Mouse (Mus musculus) G1E (cell line): ENCODE measurements around the gene Gm20747. TPM values are rescaled to one million over a fixed set of nuclear protein-coding genes. Genes with fewer than 3 reads are reported as not detected.
"Not testable (repeated sequence)": the region's sequence is repeated elsewhere in the genome, so short reads cannot be mapped to it uniquely, and the experiment has no call there.

Experiments used
- ATAC-seq: 2 replicates; pipeline ENCODE4 v1.8.0; 2016; ENCODE audit warnings: mild to moderate bottlenecking; ENCODE audit not compliant: insufficient number of reproducible peaks, poor library complexity, low FRiP score, severe bottlenecking; ENCODE audit errors: extremely low read depth
- DNase-seq: peaks from one replicate; pipeline ENCODE4 v3.0.0; 2012; ENCODE audit warnings: low spot score
- H3K27me3 ChIP-seq: 2 replicates; pipeline ENCODE4 v1.6.1; 2012; ENCODE audit warnings: mild to moderate bottlenecking, low read length, inconsistent platforms; ENCODE audit not compliant: insufficient read depth
- H3K36me3 ChIP-seq: replicated peaks from 2 replicates; pipeline ENCODE3; 2012; ENCODE audit warnings: mild to moderate bottlenecking, inconsistent platforms
- H3K4me1 ChIP-seq: 2 replicates; pipeline ENCODE4 v1.6.1; 2012; ENCODE audit warnings: low read depth, low read length, inconsistent platforms, mixed read lengths; ENCODE audit not compliant: insufficient read depth
- H3K4me3 ChIP-seq: 2 replicates; pipeline ENCODE4 v1.5.1; 2012; ENCODE audit warnings: low read depth, mild to moderate bottlenecking, inconsistent platforms, low read length, moderate library complexity, mixed read lengths
- H3K9me3 ChIP-seq: replicated peaks from 2 replicates; pipeline ENCODE4 v1.6.1; 2012; ENCODE audit warnings: inconsistent platforms
- polyA plus RNA-seq: library from polyadenylated mRNA; stranded (reverse); fragments of >175 nt; gene quantifications from 2 replicates; pipeline ENCODE4 v1.2.3, GENCODE M21; 2012
- total RNA-seq, 2 experiments: library from RNA; stranded (forward) in 1 of 2; stranded (reverse) in 1 of 2; fragments of 200-1000 nt in 1 of 2; fragments of >200 nt in 1 of 2; fragmentation: Nextera tagmentation in 1 of 2; gene quantifications; 2 replicates each; pipeline ENCODE4 v1.2.3; 2014 to 2017

Gene Gm20747
- total RNA-seq (2014; fragmentation: Nextera tagmentation) (not detected in 2 replicates), total RNA-seq (2017) (not detected in 2 replicates), polyA plus RNA-seq (not detected in 2 replicates)

DNA sequence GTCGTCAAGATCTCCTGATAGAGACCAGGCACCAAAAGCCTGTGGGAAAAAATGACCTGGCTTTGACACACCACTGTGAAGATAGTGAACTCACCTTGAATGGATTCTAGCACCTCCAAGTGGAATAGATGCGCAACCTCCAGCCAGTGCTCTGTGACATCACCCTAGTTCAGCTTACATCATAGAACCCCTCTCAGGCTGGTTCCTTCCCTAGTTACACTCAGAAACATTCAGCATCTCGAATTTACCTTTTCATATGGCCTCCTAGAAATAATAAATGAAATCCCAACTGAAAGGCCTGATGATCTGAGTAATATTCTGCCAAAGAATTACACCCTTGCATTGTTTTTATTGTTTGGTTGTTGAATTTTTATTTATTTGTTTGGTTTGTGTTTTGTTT, at the start of gene Gm20747:
Gene Gm20747, minus strand, starts transcription at position 101 of the 400 bp plus-strand sequence.
- not testable (repeated sequence) for DNase-seq, ATAC-seq, H3K4me1 ChIP-seq, H3K4me3 ChIP-seq, H3K36me3 ChIP-seq, H3K27me3 ChIP-seq, H3K9me3 ChIP-seq
